Mouse (Mus musculus): Measurements from ENCODE around the gene Sec14l4.
A peak's percentile ranks its signal among the peaks of the same experiment; 100 is the strongest.

DNA sequence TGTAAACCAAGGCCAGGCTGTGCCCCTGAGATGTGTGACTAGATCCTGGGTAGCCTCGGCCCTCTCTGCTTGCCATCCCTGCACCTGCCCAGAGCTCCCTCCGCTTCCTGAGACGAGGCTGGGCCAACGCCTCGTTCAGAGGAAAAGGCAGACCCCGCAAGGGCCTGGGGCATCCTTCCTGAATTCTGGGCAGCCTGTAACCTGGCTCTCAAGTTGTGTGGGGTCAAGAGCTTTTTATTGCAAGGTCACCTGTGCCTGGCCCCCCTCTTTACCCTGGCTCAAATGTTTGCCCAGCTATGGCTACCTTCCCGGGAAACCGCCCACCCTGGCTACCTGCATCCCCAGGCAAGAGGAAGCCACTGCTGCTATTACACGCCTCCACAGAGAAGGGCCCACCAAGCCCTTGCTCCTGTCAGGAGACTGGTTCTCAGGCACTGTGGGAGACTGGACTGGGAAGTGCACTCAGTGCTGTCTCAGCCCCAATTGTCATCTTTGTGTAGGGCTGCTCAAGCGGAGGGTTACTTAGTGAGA lies 65.9 kb downstream of the Sec14l4 start:
- no peak for TF ChIP-seq CTCF (IDR thresholded peaks at IDR 0.05; ENCODE audit: control insufficient read depth, insufficient read depth, insufficient replicate concordance, low read depth, low read length)
- 0 out of 2 replicates have a peak, but pooled peaks have one; percentile 21 for TF ChIP-seq POLR2A (IDR thresholded peaks at IDR 0.05; ENCODE audit: control insufficient read depth, low read depth, low read length)

Data from testis, adult 2 months (tissue).